Mouse (Mus musculus): ENCODE results near the gene Elfn2. TPM values are rescaled to one million over a fixed set of nuclear protein-coding genes. Genes with fewer than 3 reads are reported as not detected.

Gene Elfn2
- polyA plus RNA-seq, 1 experiment, result 0.07 TPM

DNA sequence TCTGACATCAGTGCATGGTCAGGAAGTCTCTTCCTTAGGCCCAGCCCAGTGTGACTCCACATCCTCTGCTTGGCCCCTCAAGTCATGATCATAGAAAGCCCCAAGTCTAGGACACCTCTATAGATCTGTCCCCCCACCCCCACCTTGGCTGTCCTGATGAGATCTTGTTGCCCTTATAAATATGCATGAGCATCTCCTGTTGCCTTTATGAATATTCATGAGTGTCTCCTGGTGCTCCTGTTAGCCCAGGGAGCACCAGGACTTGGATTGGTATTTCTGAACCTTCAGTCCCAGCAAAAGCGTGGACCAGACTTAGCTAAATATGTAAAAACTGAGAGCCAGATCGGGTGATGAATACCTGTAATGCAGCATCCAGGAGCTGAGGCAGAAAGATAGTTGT is 86.2 kb downstream of the Elfn2 start:
- Histone ChIP-seq H3K36me3 (ENCODE audit: control insufficient read depth, insufficient read depth) (no peaks in the 10 kb centered on the region), H3K27me3 (ENCODE audit: control insufficient read depth, insufficient read depth, insufficient read length) (no peaks in the 10 kb centered on the region), H3K79me2 (ENCODE audit: control insufficient read depth, insufficient read depth) (no peaks in the 10 kb centered on the region), H3K4me3 (no peak overlapping the region), H3ac (ENCODE audit: control insufficient read depth, insufficient read length) (no peak overlapping the region), H3K4me2 (ENCODE audit: low read depth) (no peak overlapping the region)
- TF ChIP-seq USF1 (IDR thresholded peaks at IDR 0.05; ENCODE audit: low read depth) (no peak), TCF3 (IDR thresholded peaks at IDR 0.05; ENCODE audit: insufficient read length, low read depth) (no peak), MYOG (IDR thresholded peaks at IDR 0.05; ENCODE audit: control insufficient read depth in 1 of 3, insufficient read depth in 1 of 3, insufficient read length in 2 of 3, low read depth in 2 of 3) (no peak), MYOD1 (IDR thresholded peaks at IDR 0.05; ENCODE audit: control insufficient read depth in 1 of 3, insufficient read length in 2 of 3, low read depth in 2 of 3) (no peak), REST (IDR thresholded peaks at IDR 0.05; ENCODE audit: insufficient read depth, insufficient read length) (no peak), POLR2AphosphoS2 (IDR thresholded peaks at IDR 0.05; ENCODE audit: insufficient read length, low read depth) (no peak), POLR2A (IDR thresholded peaks at IDR 0.05; ENCODE audit: insufficient read length, low read depth) (no peak), SRF (IDR thresholded peaks at IDR 0.05; ENCODE audit: control insufficient read depth, insufficient read length, low read depth) (no peak), CEBPB (IDR thresholded peaks at IDR 0.05; ENCODE audit: insufficient read depth, poor library complexity, severe bottlenecking) (no peak), MAX (IDR thresholded peaks at IDR 0.05; ENCODE audit: low read depth) (no peak), TCF12 (IDR thresholded peaks at IDR 0.05; ENCODE audit: insufficient read depth, poor library complexity, severe bottlenecking) (no peak), E2F4 (IDR thresholded peaks at IDR 0.05; ENCODE audit: insufficient read depth) (no peak)

DNA sequence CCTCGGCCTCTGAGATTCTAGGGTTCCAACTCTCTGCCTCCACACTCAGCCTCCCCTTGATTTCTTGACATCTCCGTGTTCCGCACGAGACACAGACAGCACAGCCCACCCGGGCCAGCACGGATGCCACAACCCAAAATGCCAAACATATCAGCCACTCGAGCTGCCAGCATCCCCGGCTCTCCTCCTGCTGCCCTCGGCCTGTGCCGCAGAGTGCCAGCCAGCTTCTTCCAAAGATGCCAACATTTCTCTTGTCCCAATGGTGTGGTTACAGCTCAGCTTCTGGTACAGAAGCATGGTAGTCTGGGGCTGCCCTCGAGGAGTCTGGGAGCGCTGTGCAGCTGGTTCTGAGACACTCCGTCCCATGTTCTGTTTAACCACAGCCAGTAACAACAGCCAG is 92.3 kb downstream of the Elfn2 start:
- no peak overlapping the region for H3ac ChIP-seq (ENCODE audit: control insufficient read depth, insufficient read length)
- no peaks in the 10 kb centered on the region for H3K79me2 ChIP-seq (ENCODE audit: control insufficient read depth, insufficient read depth)
- H3K4me2 ChIP-seq (ENCODE audit: low read depth), result no peak overlapping the region
- no peak overlapping the region for H3K4me3 ChIP-seq
- peaks cover 16% of the 10 kb centered on the region for H3K27me3 ChIP-seq (ENCODE audit: control insufficient read depth, insufficient read depth, insufficient read length)
- H3K36me3 ChIP-seq (ENCODE audit: control insufficient read depth, insufficient read depth), result no peaks in the 10 kb centered on the region
- TF ChIP-seq MYOG (IDR thresholded peaks at IDR 0.05; ENCODE audit: control insufficient read depth in 1 of 3, insufficient read depth in 1 of 3, insufficient read length in 2 of 3, low read depth in 2 of 3) (no peak), E2F4 (IDR thresholded peaks at IDR 0.05; ENCODE audit: insufficient read depth) (no peak)

DNA sequence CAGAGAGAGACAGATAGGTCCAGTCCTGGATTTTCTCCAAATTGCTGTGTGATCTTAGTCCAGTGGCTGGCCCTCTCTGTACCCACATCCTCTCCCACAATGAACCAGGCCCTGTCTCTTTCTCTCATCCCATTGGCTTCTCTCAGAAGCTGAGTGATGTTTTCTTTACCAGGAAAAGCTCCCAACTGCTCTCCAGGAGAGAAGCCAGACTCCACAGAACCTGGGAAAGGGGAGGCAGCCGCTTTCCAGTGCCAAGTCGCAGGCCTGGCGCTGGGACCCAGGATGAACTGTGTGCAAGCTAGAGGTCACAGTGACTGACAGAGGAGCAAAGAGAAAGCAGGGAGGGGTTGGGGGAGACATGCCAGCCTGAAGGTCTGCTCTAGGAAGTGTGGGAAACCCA is 93.6 kb downstream of the Elfn2 start:
- Histone ChIP-seq H3K4me3 (no peak overlapping the region), H3K4me2 (ENCODE audit: low read depth) (no peak overlapping the region), H3K27me3 (ENCODE audit: control insufficient read depth, insufficient read depth, insufficient read length) (peaks cover 29% of the 10 kb centered on the region), H3K79me2 (ENCODE audit: control insufficient read depth, insufficient read depth) (no peaks in the 10 kb centered on the region), H3ac (ENCODE audit: control insufficient read depth, insufficient read length) (no peak overlapping the region), H3K36me3 (ENCODE audit: control insufficient read depth, insufficient read depth) (no peaks in the 10 kb centered on the region)
- TF ChIP-seq USF1 (IDR thresholded peaks at IDR 0.05; ENCODE audit: low read depth) (no peak), TCF3 (IDR thresholded peaks at IDR 0.05; ENCODE audit: insufficient read length, low read depth) (no peak), SRF (IDR thresholded peaks at IDR 0.05; ENCODE audit: control insufficient read depth, insufficient read length, low read depth) (no peak)

DNA sequence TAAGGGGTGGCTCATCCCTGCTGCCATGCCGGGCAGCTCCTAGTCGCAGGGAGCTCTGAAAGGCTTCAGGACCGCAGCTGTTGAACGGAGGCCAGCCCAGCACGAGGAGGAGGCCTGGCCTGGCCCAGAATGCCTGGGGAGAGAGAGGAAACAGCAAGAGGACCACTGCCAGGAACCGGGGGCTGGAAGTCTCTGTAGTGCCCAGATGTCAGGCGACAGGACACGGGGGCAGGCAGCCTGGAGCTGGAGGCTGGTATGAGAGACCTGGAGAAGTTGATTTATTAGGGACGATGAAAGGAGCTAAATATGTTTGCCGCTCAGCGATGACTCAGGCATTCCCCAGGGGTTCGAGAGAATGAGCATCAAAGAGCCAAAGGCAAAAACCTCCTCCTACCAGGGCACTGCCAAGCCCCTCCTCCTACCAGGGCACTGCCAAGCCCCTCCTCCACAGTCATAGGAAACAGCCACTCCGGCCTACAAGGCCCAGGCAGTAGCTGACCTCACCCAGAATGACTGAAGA is 94.1 kb downstream of the Elfn2 start:
- H3K4me2 ChIP-seq (ENCODE audit: low read depth), result peak overlapping the region; percentile 60
- no peak overlapping the region for H3ac ChIP-seq (ENCODE audit: control insufficient read depth, insufficient read length)
- H3K27me3 ChIP-seq (ENCODE audit: control insufficient read depth, insufficient read depth, insufficient read length), result peaks cover 34% of the 10 kb centered on the region
- H3K36me3 ChIP-seq (ENCODE audit: control insufficient read depth, insufficient read depth), result no peaks in the 10 kb centered on the region
- TF ChIP-seq MYOD1 (IDR thresholded peaks at IDR 0.05; ENCODE audit: control insufficient read depth in 1 of 3, insufficient read length in 2 of 3, low read depth in 2 of 3) (peak in 2 of 3 experiments; percentile 39 to 65), E2F4 (IDR thresholded peaks at IDR 0.05; ENCODE audit: insufficient read depth) (no peak), USF1 (IDR thresholded peaks at IDR 0.05; ENCODE audit: low read depth) (no peak), MAX (IDR thresholded peaks at IDR 0.05; ENCODE audit: low read depth) (no peak), MYOG (IDR thresholded peaks at IDR 0.05; ENCODE audit: control insufficient read depth in 1 of 3, insufficient read depth in 1 of 3, insufficient read length in 2 of 3, low read depth in 2 of 3) (peak in 2 of 3 experiments; percentile 28 to 56), TCF3 (IDR thresholded peaks at IDR 0.05; ENCODE audit: insufficient read length, low read depth) (no peak), POLR2AphosphoS2 (IDR thresholded peaks at IDR 0.05; ENCODE audit: insufficient read length, low read depth) (no peak)
- no peaks in the 10 kb centered on the region for H3K79me2 ChIP-seq (ENCODE audit: control insufficient read depth, insufficient read depth)
- H3K4me3 ChIP-seq, result no peak overlapping the region

DNA sequence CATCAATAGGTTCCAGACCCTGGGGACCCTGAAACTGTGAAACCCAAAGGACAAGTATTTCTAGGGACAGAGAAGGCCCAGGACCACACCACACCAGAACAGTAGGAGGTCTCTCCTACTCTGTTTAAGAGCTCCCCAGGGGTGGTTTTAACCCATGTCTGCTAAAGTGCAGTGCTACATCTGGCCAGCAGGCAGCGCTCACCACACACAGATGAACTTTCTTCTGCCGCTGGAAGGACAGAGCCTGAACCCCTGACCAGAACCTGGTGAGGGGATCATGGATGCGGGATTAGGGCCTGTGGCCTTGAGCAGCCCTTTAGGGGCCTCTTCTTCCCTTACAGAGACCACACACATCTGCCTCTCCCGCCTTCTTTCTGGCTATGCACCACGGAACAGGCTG is 95.1 kb downstream of the Elfn2 start:
- no peaks in the 10 kb centered on the region for H3K79me2 ChIP-seq (ENCODE audit: control insufficient read depth, insufficient read depth)
- TF ChIP-seq USF1 (IDR thresholded peaks at IDR 0.05; ENCODE audit: low read depth), result no peak
- TF ChIP-seq TCF12 (IDR thresholded peaks at IDR 0.05; ENCODE audit: insufficient read depth, poor library complexity, severe bottlenecking), result no peak
- no peak for TF ChIP-seq POLR2AphosphoS2 (IDR thresholded peaks at IDR 0.05; ENCODE audit: insufficient read length, low read depth)
- no peak for TF ChIP-seq MAX (IDR thresholded peaks at IDR 0.05; ENCODE audit: low read depth)
- TF ChIP-seq TCF3 (IDR thresholded peaks at IDR 0.05; ENCODE audit: insufficient read length, low read depth), result no peak
- no peak for TF ChIP-seq REST (IDR thresholded peaks at IDR 0.05; ENCODE audit: insufficient read depth, insufficient read length)
- TF ChIP-seq MYOG (IDR thresholded peaks at IDR 0.05; ENCODE audit: control insufficient read depth in 1 of 3, insufficient read depth in 1 of 3, insufficient read length in 2 of 3, low read depth in 2 of 3), result no peak
- no peak for TF ChIP-seq MYOD1 (IDR thresholded peaks at IDR 0.05; ENCODE audit: control insufficient read depth in 1 of 3, insufficient read length in 2 of 3, low read depth in 2 of 3)
- TF ChIP-seq SRF (IDR thresholded peaks at IDR 0.05; ENCODE audit: control insufficient read depth, insufficient read length, low read depth), result no peak
- TF ChIP-seq POLR2A (IDR thresholded peaks at IDR 0.05; ENCODE audit: insufficient read length, low read depth), result no peak
- no peak for TF ChIP-seq CEBPB (IDR thresholded peaks at IDR 0.05; ENCODE audit: insufficient read depth, poor library complexity, severe bottlenecking)
- no peak for TF ChIP-seq E2F4 (IDR thresholded peaks at IDR 0.05; ENCODE audit: insufficient read depth)
- H3K4me3 ChIP-seq, result no peak overlapping the region
- H3ac ChIP-seq (ENCODE audit: control insufficient read depth, insufficient read length), result no peak overlapping the region
- no peak overlapping the region for H3K4me2 ChIP-seq (ENCODE audit: low read depth)
- H3K27me3 ChIP-seq (ENCODE audit: control insufficient read depth, insufficient read depth, insufficient read length), result peaks cover 43% of the 10 kb centered on the region
- H3K36me3 ChIP-seq (ENCODE audit: control insufficient read depth, insufficient read depth), result no peaks in the 10 kb centered on the region

Other genes starting within 250 kb of the Elfn2 start
- 0.67 TPM for gene Il2rb, start 223.5 kb downstream of the Elfn2 start, polyA plus RNA-seq (2012; fragmentation: generic; extraction: Trizol)
- gene C1qtnf6, start 187.4 kb downstream of the Elfn2 start, polyA plus RNA-seq (2012; fragmentation: generic; extraction: Trizol), result 66.2 TPM
- not detected for gene Sstr3, start 174.1 kb downstream of the Elfn2 start, polyA plus RNA-seq (2012; fragmentation: generic; extraction: Trizol)
- not detected for gene Rac2, start 146.0 kb downstream of the Elfn2 start, polyA plus RNA-seq (2012; fragmentation: generic; extraction: Trizol)
- gene Cyth4, start 121.7 kb downstream of the Elfn2 start, polyA plus RNA-seq (2012; fragmentation: generic; extraction: Trizol), result 0.10 TPM
- gene Mfng, start 54.7 kb upstream of the Elfn2 start, polyA plus RNA-seq (2012; fragmentation: generic; extraction: Trizol), result 0.06 TPM
- gene Card10, start 84.3 kb upstream of the Elfn2 start, polyA plus RNA-seq (2012; fragmentation: generic; extraction: Trizol), result 1.4 TPM
- 76.0 TPM for gene Cdc42ep1, start 123.9 kb upstream of the Elfn2 start, polyA plus RNA-seq (2012; fragmentation: generic; extraction: Trizol)
- 2.2 TPM for gene Lgals2, start 136.8 kb upstream of the Elfn2 start, polyA plus RNA-seq (2012; fragmentation: generic; extraction: Trizol)
- 89.3 TPM for gene Gga1, start 158.4 kb upstream of the Elfn2 start, polyA plus RNA-seq (2012; fragmentation: generic; extraction: Trizol)
- gene Gm49510, start 180.9 kb upstream of the Elfn2 start, polyA plus RNA-seq (2012; fragmentation: generic; extraction: Trizol), result 0.04 TPM
- gene Sh3bp1, start 181.0 kb upstream of the Elfn2 start, polyA plus RNA-seq (2012; fragmentation: generic; extraction: Trizol), result 11.1 TPM
- gene Pdxp, start 195.1 kb upstream of the Elfn2 start, polyA plus RNA-seq (2012; fragmentation: generic; extraction: Trizol), result 33.1 TPM
- 13,722 TPM for gene Lgals1, start 208.0 kb upstream of the Elfn2 start, polyA plus RNA-seq (2012; fragmentation: generic; extraction: Trizol)
- 101 TPM for gene Nol12, start 216.2 kb upstream of the Elfn2 start, polyA plus RNA-seq (2012; fragmentation: generic; extraction: Trizol)
- 19.9 TPM for gene Triobp, start 229.0 kb upstream of the Elfn2 start, polyA plus RNA-seq (2012; fragmentation: generic; extraction: Trizol)